Mouse (Mus musculus) layer of hippocampus, adult 11-12 months (tissue): Measurements from ENCODE around the gene Vrk1.

Experiments
- DNase-seq: peaks from one replicate; pipeline ENCODE4 v3.0.0; 2022; ENCODE audit warnings: low spot score

The Vrk1 gene

GRCm38 (mm10) chr12:106124581-106124980, 114.6 kb downstream of the Vrk1 start:
- no peak for DNase-seq
